Mouse (Mus musculus) right cerebral cortex, postnatal 14 days (tissue): ENCODE data around the gene Ripor2.
A peak's percentile ranks its signal among the peaks of the same experiment; 100 is the strongest.

ENCODE experiments used
- DNase-seq: peaks from one replicate; pipeline ENCODE4 v3.0.0; 2022

Ripor2 gene

DNA sequence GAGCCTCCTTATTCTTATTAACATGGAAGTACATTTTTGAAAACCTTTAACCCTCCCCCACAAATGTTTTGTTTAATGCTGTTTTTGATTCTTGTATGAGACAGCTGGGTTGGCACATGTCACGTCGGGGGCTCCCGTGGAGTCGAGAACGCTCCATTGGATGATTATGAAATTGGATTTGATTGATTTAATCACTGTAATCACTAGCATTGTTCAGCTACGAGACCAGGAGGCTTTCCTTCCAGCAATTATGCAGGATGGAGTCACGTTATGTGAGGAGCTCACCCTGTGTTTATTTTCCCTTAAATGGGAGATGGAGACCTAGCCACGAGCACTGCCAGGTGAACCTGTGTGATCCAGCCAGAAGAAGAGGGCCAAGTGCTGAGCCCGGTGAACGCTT, at the start of gene Ripor2:
Gene Ripor2 (plus strand): TSS at position 357 of the 400 bp plus-strand sequence.
- no peak for DNase-seq

DNA sequence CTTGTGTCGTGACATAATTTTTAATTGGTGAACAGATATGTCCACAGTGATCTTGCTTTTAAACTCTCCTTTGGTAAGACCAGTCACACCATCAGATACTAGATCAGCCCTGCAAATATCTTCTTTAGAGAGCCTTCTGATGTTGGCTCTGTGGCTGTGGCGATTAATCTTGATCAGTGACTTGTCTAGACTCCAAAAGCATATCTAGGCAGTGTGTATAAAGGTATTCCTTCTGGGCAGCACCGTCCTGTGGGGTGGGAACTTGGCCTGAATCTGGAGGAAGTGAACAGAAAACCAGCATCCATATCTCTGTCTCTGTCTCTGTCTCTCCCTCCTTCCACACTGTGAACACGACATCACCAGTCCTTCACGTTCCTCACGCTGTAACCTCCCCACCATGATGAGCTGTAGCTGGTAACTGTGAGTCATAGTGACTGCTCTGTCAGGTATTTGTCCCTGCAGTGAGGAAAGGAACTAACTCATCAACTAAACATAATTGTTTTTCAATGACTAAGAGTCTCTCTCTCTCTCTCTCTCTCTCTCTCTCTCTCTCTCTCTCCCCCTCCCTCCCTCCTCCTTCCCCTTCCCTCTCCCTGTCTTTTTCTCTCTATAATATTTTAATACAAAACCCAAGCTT, 45.3 kb upstream of the Ripor2 start:
- no peak for DNase-seq

GRCm38 (mm10) chr13:24538012-24538411, 44.0 kb upstream of the Ripor2 start:
- DNase-seq = no peak

- DNase-seq = no peak
Measured at GRCm38 (mm10) chr13:24538941-24539340, 43.0 kb upstream of the Ripor2 start.

- no peak for DNase-seq
Measured at GRCm38 (mm10) chr13:24545677-24546076, 36.3 kb upstream of the Ripor2 start.

DNA sequence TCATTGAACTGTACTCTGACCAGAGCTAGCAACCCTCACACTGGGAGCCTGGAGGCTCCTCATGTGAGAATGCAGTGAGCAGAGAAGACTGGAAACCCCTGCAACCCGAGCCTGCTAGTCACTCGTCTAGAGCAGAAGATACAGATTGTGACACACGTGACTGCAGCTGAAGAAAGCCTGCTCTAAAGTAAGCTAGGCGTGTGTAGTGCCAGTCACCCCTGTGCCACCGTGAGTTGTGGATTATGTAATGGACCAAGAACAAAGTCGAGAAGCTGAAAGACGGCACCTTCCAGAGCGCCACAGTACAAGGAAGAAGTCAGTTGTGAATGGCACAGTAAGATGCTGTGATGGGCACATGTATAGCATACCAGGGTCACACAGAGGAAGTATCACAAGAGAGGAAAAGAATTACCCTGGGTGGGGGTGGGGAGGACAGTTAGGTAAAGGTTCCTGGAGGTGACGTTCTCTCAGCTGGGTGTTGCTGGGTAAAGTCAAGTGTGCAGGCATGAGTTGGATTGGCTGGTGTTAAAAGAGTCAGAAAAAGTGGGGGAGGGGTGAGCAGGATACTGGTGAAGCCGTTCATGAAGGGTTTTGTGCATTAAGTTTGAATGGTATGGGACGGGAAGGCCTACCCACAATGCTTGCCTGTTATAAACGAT, 35.1 kb upstream of the Ripor2 start:
- no peak for DNase-seq

DNA sequence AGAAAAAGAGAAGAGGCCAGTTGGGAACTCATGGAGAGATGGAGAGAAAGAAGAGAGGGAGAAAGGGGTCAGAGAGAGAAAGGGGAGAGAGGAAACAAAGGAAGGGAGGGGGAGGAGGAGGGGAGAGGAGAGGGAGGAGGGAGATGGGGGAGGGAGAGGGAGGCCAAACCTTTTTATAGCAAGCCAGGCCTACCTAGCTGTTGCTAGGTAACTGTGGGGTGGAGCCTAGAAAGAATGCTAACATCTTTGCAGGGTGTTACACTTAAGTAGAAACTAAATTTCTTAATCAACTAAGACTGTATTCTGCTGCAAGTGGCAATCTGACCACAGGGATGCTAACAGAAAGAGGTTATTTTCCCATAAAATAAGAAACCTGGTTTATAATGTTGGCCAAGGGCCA, 33.1 kb upstream of the Ripor2 start:
- no peak for DNase-seq

DNA sequence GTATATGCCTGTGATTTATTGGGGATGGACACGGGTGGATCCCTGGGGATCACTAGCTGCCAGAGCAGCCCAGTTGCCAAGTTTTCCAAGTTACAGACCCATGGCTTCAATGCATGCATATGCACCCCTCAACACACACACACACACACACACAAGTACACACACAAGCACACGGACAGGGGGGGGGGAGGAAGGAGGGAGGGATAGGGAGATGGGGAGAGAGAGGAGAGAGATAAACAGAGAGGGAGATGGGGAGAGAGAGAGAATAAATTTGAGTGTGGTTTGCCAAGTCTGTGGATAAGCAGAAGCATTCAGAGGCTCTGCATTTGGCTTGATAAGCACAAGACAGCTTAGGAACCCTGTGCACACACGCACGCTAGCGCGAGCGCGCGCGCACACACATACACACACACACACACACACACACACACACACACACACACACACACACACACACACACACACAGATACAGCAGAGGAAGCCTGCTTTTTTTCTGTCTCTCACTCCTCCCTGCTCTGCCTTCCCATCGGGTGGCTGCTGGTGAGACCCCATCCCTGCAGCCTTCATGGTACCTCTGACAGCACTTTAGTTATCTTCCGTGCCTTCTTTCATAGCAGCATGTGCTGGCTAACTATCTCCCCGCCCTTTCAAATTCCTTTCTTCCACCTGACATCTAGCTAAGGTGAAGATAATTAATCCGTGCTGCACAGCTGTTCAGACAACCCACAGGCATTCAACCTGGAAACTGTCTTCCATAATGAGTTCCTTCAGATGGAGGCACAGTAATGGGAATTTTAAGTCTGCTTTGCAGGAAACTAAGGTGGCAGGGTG, 30.7 kb upstream of the Ripor2 start:
- DNase-seq = no peak

- DNase-seq = no peak
Measured at GRCm38 (mm10) chr13:24552039-24552438, 29.9 kb upstream of the Ripor2 start.

GRCm38 (mm10) chr13:24561391-24561790, 20.6 kb upstream of the Ripor2 start:
- DNase-seq = no peak

DNA sequence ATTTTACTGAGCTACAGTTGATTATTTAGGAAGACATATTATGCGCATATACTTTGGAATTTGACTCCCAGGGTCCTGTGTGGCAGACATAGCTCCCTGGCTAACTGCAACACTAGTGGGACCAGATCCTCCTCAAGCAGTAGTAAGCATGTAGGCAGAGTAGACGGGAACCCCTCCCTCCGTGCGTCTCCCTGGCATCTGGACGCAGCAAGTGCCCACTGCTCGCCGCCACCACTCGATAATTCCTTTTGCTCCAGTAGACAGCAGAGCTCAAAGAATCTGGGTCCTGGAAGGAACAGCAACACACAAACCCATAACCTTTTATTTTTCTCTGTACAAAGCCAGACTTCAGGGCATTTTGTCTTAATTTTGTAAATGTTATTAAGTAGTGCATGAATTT, 17.3 kb upstream of the Ripor2 start:
- DNase-seq = no peak

DNA sequence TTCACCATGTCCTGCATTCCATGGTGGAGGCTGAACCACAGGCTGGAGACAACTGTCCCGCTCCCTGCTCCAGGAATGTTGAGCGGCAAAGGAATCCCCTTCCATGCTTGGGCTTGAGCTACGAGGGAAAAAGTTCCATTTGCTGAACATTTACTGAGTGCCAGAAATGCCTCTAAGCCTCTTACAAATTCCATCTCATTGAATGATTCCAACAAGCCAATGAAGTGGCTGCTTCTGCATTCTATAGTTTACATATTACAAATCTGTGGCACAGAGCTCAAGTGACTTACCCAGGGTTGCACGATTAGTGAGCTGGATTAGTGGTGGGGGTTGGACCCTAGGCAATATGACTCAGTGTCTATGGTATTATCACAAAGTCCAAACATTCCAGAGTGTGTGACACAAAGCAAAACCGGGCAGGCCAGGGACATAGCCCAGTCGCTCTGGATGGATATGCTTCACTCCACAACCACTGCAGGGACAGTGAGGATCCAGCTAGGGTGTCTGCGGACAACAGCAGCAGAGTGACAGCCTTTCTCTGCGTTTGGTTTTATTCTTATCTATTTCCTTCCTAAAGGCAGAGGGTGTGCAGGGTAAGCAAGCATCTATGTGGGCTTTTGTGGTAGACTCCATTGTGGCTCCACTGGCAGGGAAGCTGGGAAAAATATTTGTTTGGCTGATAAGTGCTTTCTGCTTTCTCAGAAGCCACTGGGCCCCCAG, 16.6 kb upstream of the Ripor2 start:
- DNase-seq = no peak

DNA sequence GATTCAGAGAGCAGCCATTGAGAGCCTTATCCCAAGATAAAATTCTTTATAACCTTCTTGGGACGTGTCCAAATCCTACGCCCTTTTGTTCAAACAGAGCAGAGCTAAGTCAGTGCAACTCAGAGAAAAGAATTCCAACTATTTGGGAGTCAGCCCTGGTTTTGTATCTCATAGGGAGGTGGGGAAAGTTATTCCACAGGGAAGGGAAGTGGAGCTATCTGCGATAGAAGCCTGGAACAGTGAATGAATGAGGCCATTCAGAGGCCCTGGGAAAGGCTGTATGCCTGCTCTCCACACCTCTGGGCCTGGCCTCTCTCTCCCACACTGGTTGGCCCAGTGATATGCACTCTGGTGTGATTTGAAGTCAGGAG, 16.1 kb upstream of the Ripor2 start:
- no peak for DNase-seq

DNA sequence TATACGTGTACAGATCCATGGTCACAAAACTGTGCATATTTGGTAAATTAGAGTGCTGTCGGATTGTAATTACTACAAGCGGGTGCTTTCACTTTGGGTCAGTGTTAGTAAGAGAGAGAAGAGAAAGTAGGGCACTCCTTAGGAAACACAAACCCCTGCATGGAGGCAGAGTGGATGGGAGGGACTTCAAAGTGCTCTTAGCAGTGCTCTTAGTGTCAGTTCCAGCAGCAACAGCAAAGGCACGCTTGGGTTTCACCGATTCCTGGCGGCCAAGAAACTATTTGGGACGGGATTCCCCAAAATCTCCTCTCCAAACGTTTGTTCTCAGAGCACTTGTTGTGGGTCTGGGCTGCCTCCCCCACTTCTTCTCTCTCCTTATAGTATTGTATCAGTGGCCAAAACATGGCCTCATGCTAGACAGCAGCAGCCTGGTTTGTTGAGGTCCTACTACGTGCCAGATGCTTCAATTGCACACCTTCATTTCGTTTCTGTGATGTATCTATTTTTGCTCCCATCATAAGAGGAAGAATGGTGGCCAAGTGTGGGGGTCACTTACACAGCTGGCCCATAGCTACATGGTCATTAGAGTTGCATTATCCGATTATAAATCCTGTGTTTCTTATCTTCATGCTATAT, 14.7 kb upstream of the Ripor2 start:
- DNase-seq = no peak

- DNase-seq = no peak
Measured at GRCm38 (mm10) chr13:24569066-24569465, 12.9 kb upstream of the Ripor2 start.

- no peak for DNase-seq
Measured at GRCm38 (mm10) chr13:24570716-24571115, 11.3 kb upstream of the Ripor2 start.

DNA sequence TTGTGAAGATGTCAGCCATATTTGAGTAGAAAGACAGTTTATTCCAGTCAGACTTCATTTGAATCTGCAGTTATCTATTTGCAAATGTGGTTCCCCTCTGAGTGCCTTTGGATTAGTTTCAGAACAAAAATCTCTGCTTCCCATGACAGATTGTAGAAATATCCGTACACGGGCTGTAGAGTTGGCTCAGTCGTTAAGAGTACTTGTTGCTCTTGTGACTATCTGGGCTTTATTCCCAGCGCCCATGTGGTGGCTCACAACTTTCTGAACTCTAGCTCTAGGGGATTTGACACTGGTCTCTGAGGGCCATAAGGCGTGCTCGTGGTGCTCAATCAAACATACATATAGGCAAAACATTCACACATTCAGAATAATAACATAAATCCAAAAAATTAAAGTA, 10.1 kb upstream of the Ripor2 start:
- DNase-seq = no peak

GRCm38 (mm10) chr13:24575126-24575525, 6.9 kb upstream of the Ripor2 start:
- no peak for DNase-seq

- peak; percentile 70 for DNase-seq
Measured at GRCm38 (mm10) chr13:24576338-24577119, 5.5 kb upstream of the Ripor2 start.

GRCm38 (mm10) chr13:24578317-24578716, 3.7 kb upstream of the Ripor2 start:
- no peak for DNase-seq

GRCm38 (mm10) chr13:24580759-24581158, 1.2 kb upstream of the Ripor2 start:
- no peak for DNase-seq

DNA sequence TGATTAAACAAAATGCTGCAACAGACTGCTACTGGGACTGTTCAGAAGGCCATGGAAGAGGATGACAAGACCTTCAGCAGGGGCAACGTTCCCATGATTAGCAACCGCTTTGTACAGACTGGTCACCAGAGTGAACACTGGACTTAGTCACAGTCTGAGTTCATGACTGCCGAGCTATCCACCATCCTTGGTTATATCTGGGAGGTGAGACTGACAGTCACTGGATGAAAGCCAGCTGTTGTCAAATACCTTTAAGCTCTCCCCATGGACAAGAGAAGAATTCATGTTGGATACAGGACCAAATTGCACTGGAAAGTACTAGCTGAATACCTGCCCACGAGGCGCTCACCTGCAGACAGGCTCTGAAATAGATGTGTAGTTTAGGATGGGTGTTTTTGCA, 2.4 kb downstream of the Ripor2 start:
- DNase-seq = no peak
